Mouse (Mus musculus): ENCODE data around the gene Ppp2ca. TPM values are rescaled to one million over a fixed set of nuclear protein-coding genes. Genes with fewer than 3 reads are reported as not detected.
"Not testable (repeated sequence)": the region's sequence is repeated elsewhere in the genome, so short reads cannot be mapped to it uniquely, and the experiment has no call there.

Gene Ppp2ca
- polyA plus RNA-seq, 1 experiment from 2014 or later = 77.1 TPM

GRCm38 (mm10) chr11:52117156-52117555 is 18.7 kb downstream of the Ppp2ca start:
- no peak overlapping the region for H3K4me3 ChIP-seq (ENCODE audit: low read depth, low read length)
- H3K36me3 ChIP-seq (ENCODE audit: control insufficient read depth, insufficient read depth, low read length) = peaks cover 41% of the 10 kb centered on the region
- no peak overlapping the region for H3K4me2 ChIP-seq
- WGBS (ENCODE audit: insufficient replicate concordance) = 94% methylated on average over 7 of the region's 7 CpGs
- H3K27me3 ChIP-seq (ENCODE audit: control insufficient read depth, insufficient read depth, low read length) = no peaks in the 10 kb centered on the region
- no peak for ATAC-seq (replicated peaks; ENCODE audit: insufficient number of reproducible peaks, low FRiP score, low TSS enrichment)
- H3K27ac ChIP-seq (ENCODE audit: low read depth, low read length) = no peak overlapping the region
- H3K4me1 ChIP-seq (ENCODE audit: control insufficient read depth, insufficient read depth, low read length) = no peaks in the 10 kb centered on the region
- H3K9ac ChIP-seq (ENCODE audit: low read depth, low read length) = no peak overlapping the region
- peaks cover 3% of the 10 kb centered on the region; the same call in 1 of the 2 replicates for H3K9me3 ChIP-seq (replicated peaks; ENCODE audit: control insufficient read depth, low read length)

GRCm38 (mm10) chr11:52120415-52120814 is 21.9 kb downstream of the Ppp2ca start:
- not testable (repeated sequence) for H3K4me1 ChIP-seq (ENCODE audit: control insufficient read depth, insufficient read depth, low read length); H3K4me3 ChIP-seq (ENCODE audit: low read depth, low read length); ATAC-seq (replicated peaks; ENCODE audit: insufficient number of reproducible peaks, low FRiP score, low TSS enrichment); H3K9ac ChIP-seq (ENCODE audit: low read depth, low read length); H3K4me2 ChIP-seq; H3K27me3 ChIP-seq (ENCODE audit: control insufficient read depth, insufficient read depth, low read length); H3K27ac ChIP-seq (ENCODE audit: low read depth, low read length); H3K9me3 ChIP-seq (replicated peaks; ENCODE audit: control insufficient read depth, low read length)
- H3K36me3 ChIP-seq (ENCODE audit: control insufficient read depth, insufficient read depth, low read length) = peaks cover 53% of the 10 kb centered on the region

- Histone ChIP-seq H3K4me3 (ENCODE audit: low read depth, low read length) (no peak overlapping the region), H3K27me3 (ENCODE audit: control insufficient read depth, insufficient read depth, low read length) (no peaks in the 10 kb centered on the region), H3K4me1 (ENCODE audit: control insufficient read depth, insufficient read depth, low read length) (no peaks in the 10 kb centered on the region), H3K4me2 (no peak overlapping the region), H3K27ac (ENCODE audit: low read depth, low read length) (no peak overlapping the region), H3K36me3 (ENCODE audit: control insufficient read depth, insufficient read depth, low read length) (peaks cover 57% of the 10 kb centered on the region), H3K9me3 (replicated peaks; ENCODE audit: control insufficient read depth, low read length) (peaks cover 3% of the 10 kb centered on the region; the same call in 1 of the 2 replicates), H3K9ac (ENCODE audit: low read depth, low read length) (no peak overlapping the region)
- no peak for ATAC-seq (replicated peaks; ENCODE audit: insufficient number of reproducible peaks, low FRiP score, low TSS enrichment)
- 89% methylated on average over 6 of the region's 6 CpGs for WGBS (ENCODE audit: insufficient replicate concordance)
Observed at GRCm38 (mm10) chr11:52122045-52122444, 23.6 kb downstream of the Ppp2ca start.

GRCm38 (mm10) chr11:52124468-52124867 is 26.0 kb downstream of the Ppp2ca start:
- Histone ChIP-seq H3K9ac (ENCODE audit: low read depth, low read length) (no peak overlapping the region), H3K9me3 (replicated peaks; ENCODE audit: control insufficient read depth, low read length) (peaks cover 3% of the 10 kb centered on the region; the same call in 1 of the 2 replicates), H3K4me2 (no peak overlapping the region), H3K27me3 (ENCODE audit: control insufficient read depth, insufficient read depth, low read length) (no peaks in the 10 kb centered on the region), H3K4me3 (ENCODE audit: low read depth, low read length) (no peak overlapping the region), H3K4me1 (ENCODE audit: control insufficient read depth, insufficient read depth, low read length) (no peaks in the 10 kb centered on the region; the same call in 1 of the 2 replicates), H3K36me3 (ENCODE audit: control insufficient read depth, insufficient read depth, low read length) (peaks cover 38% of the 10 kb centered on the region), H3K27ac (ENCODE audit: low read depth, low read length) (no peak overlapping the region)
- WGBS (ENCODE audit: insufficient replicate concordance) = 89% methylated on average over 4 of the region's 4 CpGs
- ATAC-seq (replicated peaks; ENCODE audit: insufficient number of reproducible peaks, low FRiP score, low TSS enrichment) = no peak

GRCm38 (mm10) chr11:52127169-52127568 is 28.7 kb downstream of the Ppp2ca start:
- Histone ChIP-seq H3K27me3 (ENCODE audit: control insufficient read depth, insufficient read depth, low read length) (no peaks in the 10 kb centered on the region), H3K4me1 (ENCODE audit: control insufficient read depth, insufficient read depth, low read length) (peaks cover 3% of the 10 kb centered on the region), H3K36me3 (ENCODE audit: control insufficient read depth, insufficient read depth, low read length) (peaks cover 21% of the 10 kb centered on the region), H3K27ac (ENCODE audit: low read depth, low read length) (no peak overlapping the region), H3K4me2 (no peak overlapping the region), H3K9ac (ENCODE audit: low read depth, low read length) (no peak overlapping the region), H3K9me3 (replicated peaks; ENCODE audit: control insufficient read depth, low read length) (no peaks in the 10 kb centered on the region), H3K4me3 (ENCODE audit: low read depth, low read length) (no peak overlapping the region)
- 62% methylated on average over 3 of the region's 3 CpGs for WGBS (ENCODE audit: insufficient replicate concordance)
- ATAC-seq (replicated peaks; ENCODE audit: insufficient number of reproducible peaks, low FRiP score, low TSS enrichment) = no peak

GRCm38 (mm10) chr11:52127760-52128159 is 29.3 kb downstream of the Ppp2ca start:
- H3K4me1 ChIP-seq (ENCODE audit: control insufficient read depth, insufficient read depth, low read length) = peaks cover 3% of the 10 kb centered on the region
- WGBS (ENCODE audit: insufficient replicate concordance) = 74% methylated on average over 5 of the region's 5 CpGs
- H3K36me3 ChIP-seq (ENCODE audit: control insufficient read depth, insufficient read depth, low read length) = peaks cover 16% of the 10 kb centered on the region
- no peaks in the 10 kb centered on the region for H3K9me3 ChIP-seq (replicated peaks; ENCODE audit: control insufficient read depth, low read length)
- H3K4me3 ChIP-seq (ENCODE audit: low read depth, low read length) = no peak overlapping the region
- no peak overlapping the region for H3K4me2 ChIP-seq
- no peak for ATAC-seq (replicated peaks; ENCODE audit: insufficient number of reproducible peaks, low FRiP score, low TSS enrichment)
- no peak overlapping the region for H3K9ac ChIP-seq (ENCODE audit: low read depth, low read length)
- no peak overlapping the region for H3K27ac ChIP-seq (ENCODE audit: low read depth, low read length)
- no peaks in the 10 kb centered on the region for H3K27me3 ChIP-seq (ENCODE audit: control insufficient read depth, insufficient read depth, low read length)

GRCm38 (mm10) chr11:52128316-52129061 is 30.0 kb downstream of the Ppp2ca start:
- Histone ChIP-seq H3K9me3 (replicated peaks; ENCODE audit: control insufficient read depth, low read length) (no peaks in the 10 kb centered on the region), H3K27ac (ENCODE audit: low read depth, low read length) (no peak overlapping the region), H3K4me2 (no peak overlapping the region), H3K4me1 (ENCODE audit: control insufficient read depth, insufficient read depth, low read length) (peaks cover 3% of the 10 kb centered on the region), H3K9ac (ENCODE audit: low read depth, low read length) (no peak overlapping the region), H3K27me3 (ENCODE audit: control insufficient read depth, insufficient read depth, low read length) (no peaks in the 10 kb centered on the region), H3K4me3 (ENCODE audit: low read depth, low read length) (no peak overlapping the region), H3K36me3 (ENCODE audit: control insufficient read depth, insufficient read depth, low read length) (peaks cover 16% of the 10 kb centered on the region)
- 67% methylated on average over 5 of the region's 5 CpGs for WGBS (ENCODE audit: insufficient replicate concordance)
- ATAC-seq (replicated peaks; ENCODE audit: insufficient number of reproducible peaks, low FRiP score, low TSS enrichment) = no peak

GRCm38 (mm10) chr11:52129171-52129570 is 30.7 kb downstream of the Ppp2ca start:
- Histone ChIP-seq H3K9ac (ENCODE audit: low read depth, low read length) (no peak overlapping the region), H3K4me2 (no peak overlapping the region), H3K4me1 (ENCODE audit: control insufficient read depth, insufficient read depth, low read length) (peaks cover 3% of the 10 kb centered on the region), H3K36me3 (ENCODE audit: control insufficient read depth, insufficient read depth, low read length) (peaks cover 11% of the 10 kb centered on the region; the same call in 1 of the 2 replicates), H3K27ac (ENCODE audit: low read depth, low read length) (no peak overlapping the region), H3K27me3 (ENCODE audit: control insufficient read depth, insufficient read depth, low read length) (no peaks in the 10 kb centered on the region), H3K4me3 (ENCODE audit: low read depth, low read length) (no peak overlapping the region), H3K9me3 (replicated peaks; ENCODE audit: control insufficient read depth, low read length) (no peaks in the 10 kb centered on the region)
- 35% methylated on average over 3 of the region's 3 CpGs for WGBS (ENCODE audit: insufficient replicate concordance)
- ATAC-seq (replicated peaks; ENCODE audit: insufficient number of reproducible peaks, low FRiP score, low TSS enrichment) = no peak
